Mouse (Mus musculus) CH12.LX (cell line): Measurements from ENCODE around the gene Arhgef40. TPM values are rescaled to one million over a fixed set of nuclear protein-coding genes. Genes with fewer than 3 reads are reported as not detected.
A peak's percentile ranks its signal among the peaks of the same experiment; 100 is the strongest.

Experiments used
- DNase-seq: peaks from one replicate; pipeline ENCODE4 v3.0.0-alpha.2; 2013; ENCODE audit errors: extremely low read depth
- H3K27ac ChIP-seq: 2 replicates; pipeline ENCODE4 v1.5.1; 2012; ENCODE audit warnings: low read depth, mild to moderate bottlenecking, control low read depth, moderate library complexity; ENCODE audit not compliant: insufficient read depth
- H3K27me3 ChIP-seq: replicated peaks from 2 replicates; pipeline ENCODE3; 2012; ENCODE audit warnings: inconsistent platforms
- H3K36me3 ChIP-seq, 2 experiments: replicated peaks in 1 of 2; 2 replicates each; pipeline versions ENCODE3 to v1.6.1; 2012; ENCODE audit warnings: inconsistent platforms in 1 of 2, low read length in 1 of 2, mild to moderate bottlenecking in 1 of 2, mixed read lengths in 1 of 2, moderate library complexity in 1 of 2; ENCODE audit not compliant: control insufficient read depth in 1 of 2, insufficient read depth in 1 of 2
- H3K4me1 ChIP-seq, 2 experiments: 2 replicates each; pipeline ENCODE4 v1.6.1; 2012; ENCODE audit warnings: inconsistent platforms in 1 of 2, moderate library complexity in 1 of 2; ENCODE audit not compliant: insufficient read depth in 2 of 2, control insufficient read depth in 1 of 2
- H3K4me2 ChIP-seq: 2 replicates; pipeline ENCODE4 v1.6.1; 2012; ENCODE audit warnings: low read depth, mild to moderate bottlenecking, control low read depth; ENCODE audit not compliant: poor library complexity, insufficient read depth, severe bottlenecking
- H3K4me3 ChIP-seq, 3 experiments: fragments of 150-350 bp in 1 of 3; sonication (generic) in 1 of 3; replicated peaks in 1 of 3; 2 replicates each; pipeline versions ENCODE3 to v1.5.1; 2011 to 2012; ENCODE audit warnings: low read depth in 2 of 3, low read length in 2 of 3, mild to moderate bottlenecking in 2 of 3, moderate library complexity in 2 of 3, control low read depth in 1 of 3, improper control_type of control experiment in 1 of 3, inconsistent platforms in 1 of 3, mixed read lengths in 1 of 3; ENCODE audit not compliant: poor library complexity in 1 of 3
- H3K79me2 ChIP-seq: replicated peaks from 2 replicates; pipeline ENCODE4 v1.6.1; 2012; ENCODE audit warnings: mild to moderate bottlenecking, moderate library complexity; ENCODE audit not compliant: control insufficient read depth, poor library complexity, insufficient read depth, severe bottlenecking; ENCODE audit errors: extremely low read depth
- H3K9ac ChIP-seq: 2 replicates; pipeline ENCODE4 v1.6.1; 2012; ENCODE audit warnings: low read depth, mild to moderate bottlenecking, control low read depth, moderate library complexity; ENCODE audit not compliant: insufficient read depth
- H3K9me3 ChIP-seq: replicated peaks from 2 replicates; pipeline ENCODE3; 2012; ENCODE audit warnings: low read length, inconsistent platforms, mixed read lengths
- BHLHE40 ChIP-seq: IDR thresholded peaks from 2 replicates; pipeline ENCODE4 v1.6.1; 2011; ENCODE audit warnings: mild to moderate bottlenecking, low read depth, low read length, improper control_type of control experiment
- CTCF ChIP-seq, 2 experiments: IDR thresholded peaks in 1 of 2; conservative IDR thresholded peaks in 1 of 2; 2 replicates each; pipeline ENCODE4 v1.5.1; 2011 to 2012; ENCODE audit warnings: low read depth in 2 of 2, low read length in 2 of 2, improper control_type of control experiment in 1 of 2, inconsistent platforms in 1 of 2, mild to moderate bottlenecking in 1 of 2, moderate library complexity in 1 of 2
- E2F4 ChIP-seq: IDR thresholded peaks from 2 replicates; pipeline ENCODE4 v1.6.1; 2011; ENCODE audit warnings: low read depth, low read length, improper control_type of control experiment; ENCODE audit not compliant: insufficient replicate concordance
- ELF1 ChIP-seq: IDR thresholded peaks from 2 replicates; pipeline ENCODE4 v1.6.1; 2014; ENCODE audit warnings: low read depth, mild to moderate bottlenecking, inconsistent platforms, low read length, improper control_type of control experiment
- ETS1 ChIP-seq: conservative IDR thresholded peaks from 2 replicates; pipeline ENCODE4 v1.6.1; 2012; ENCODE audit warnings: low read depth, mild to moderate bottlenecking, inconsistent platforms, low read length, improper control_type of control experiment, moderate library complexity
- GABPA ChIP-seq: IDR thresholded peaks from 2 replicates; pipeline ENCODE4 v1.6.1; 2012; ENCODE audit warnings: low read depth, low read length, improper control_type of control experiment, inconsistent platforms; ENCODE audit not compliant: insufficient replicate concordance
- JUN ChIP-seq: IDR thresholded peaks from 2 replicates; pipeline ENCODE4 v1.6.1; 2011; ENCODE audit warnings: low read depth, mild to moderate bottlenecking, low read length, improper control_type of control experiment, moderate library complexity; ENCODE audit not compliant: insufficient read depth
- JUND ChIP-seq: conservative IDR thresholded peaks from 2 replicates; pipeline ENCODE4 v1.6.1; 2011; ENCODE audit warnings: low read depth, low read length, improper control_type of control experiment
- KAT2A ChIP-seq: IDR thresholded peaks from 2 replicates; pipeline ENCODE4 v1.6.1; 2012; ENCODE audit warnings: low read length, improper control_type of control experiment, inconsistent platforms; ENCODE audit not compliant: insufficient replicate concordance
- MAFK ChIP-seq: IDR thresholded peaks from 2 replicates; pipeline ENCODE4 v1.6.1; 2011; ENCODE audit warnings: low read length, improper control_type of control experiment; ENCODE audit not compliant: insufficient replicate concordance
- MAZ ChIP-seq: IDR thresholded peaks from 2 replicates; pipeline ENCODE4 v1.6.1; 2012; ENCODE audit warnings: low read depth, mild to moderate bottlenecking, inconsistent platforms, low read length, improper control_type of control experiment, moderate library complexity
- MEF2A ChIP-seq: IDR thresholded peaks from 2 replicates; pipeline ENCODE4 v1.6.1; 2014; ENCODE audit warnings: low read depth, mild to moderate bottlenecking, inconsistent platforms, low read length, improper control_type of control experiment, borderline replicate concordance
- MXI1 ChIP-seq: IDR thresholded peaks from 2 replicates; pipeline ENCODE4 v1.6.1; 2011; ENCODE audit warnings: mild to moderate bottlenecking, low read depth, low read length, improper control_type of control experiment
- NELFE ChIP-seq: IDR thresholded peaks from 2 replicates; pipeline ENCODE4 v1.6.1; 2011; ENCODE audit warnings: low read depth, low read length, improper control_type of control experiment
- PAX5 ChIP-seq: IDR thresholded peaks from 2 replicates; pipeline ENCODE4 v1.6.1; 2012; ENCODE audit warnings: low read length, inconsistent platforms, mixed read lengths
- POLR2A ChIP-seq: IDR thresholded peaks from 2 replicates; pipeline ENCODE4 v1.6.1; 2011; ENCODE audit warnings: low read depth, mild to moderate bottlenecking, improper control_type of control experiment, low read length
- POLR2AphosphoS2 ChIP-seq: IDR thresholded peaks from 2 replicates; pipeline ENCODE4 v1.6.1; 2011; ENCODE audit warnings: low read depth, low read length, improper control_type of control experiment
- RAD21 ChIP-seq: IDR thresholded peaks from 2 replicates; pipeline ENCODE4 v1.6.1; 2011; ENCODE audit warnings: low read depth, mild to moderate bottlenecking, low read length, improper control_type of control experiment, moderate library complexity
- TBP ChIP-seq: conservative IDR thresholded peaks from 2 replicates; pipeline ENCODE4 v1.6.1; 2011; ENCODE audit warnings: low read depth, low read length, improper control_type of control experiment
- TCF12 ChIP-seq: IDR thresholded peaks from 2 replicates; pipeline ENCODE4 v1.6.1; 2014; ENCODE audit warnings: low read depth, mild to moderate bottlenecking, inconsistent platforms, low read length, improper control_type of control experiment
- UBTF ChIP-seq: IDR thresholded peaks from 2 replicates; pipeline ENCODE4 v1.6.1; 2012; ENCODE audit warnings: low read depth, mild to moderate bottlenecking, inconsistent platforms, low read length, improper control_type of control experiment, moderate library complexity
- USF2 ChIP-seq: conservative IDR thresholded peaks from 2 replicates; pipeline ENCODE4 v1.6.1; 2011; ENCODE audit warnings: low read depth, low read length, improper control_type of control experiment
- ZNF384 ChIP-seq: IDR thresholded peaks from 2 replicates; pipeline ENCODE4 v1.6.1; 2012; ENCODE audit warnings: low read depth, low read length, improper control_type of control experiment, inconsistent platforms
- dilution Hi-C: fragments of 300-500 bp; cut with MboI; formaldehyde crosslinking; loops from 2 replicates; pipeline ENCODE4 v1.14.3; 2020; ENCODE audit warnings: low sequenced_read_pairs; ENCODE audit not compliant: extremely low pct_unique_long_range_greater_than_20kb, extremely low pct_ligation_motif_present
- in situ Hi-C: fragments of 300-500 bp; cut with MboI; formaldehyde crosslinking; loops from 3 replicates; pipeline ENCODE4 v1.14.3; 2019; ENCODE audit warnings: low sequenced_read_pairs, low pct_ligation_motif_present, low pct_unique_long_range_greater_than_20kb, mixed read lengths
- polyA plus RNA-seq: library from polyadenylated mRNA; unstranded; fragments of >175 nt; gene quantifications from 2 replicates; pipeline ENCODE4 v1.2.1, GENCODE M21; 2012; ENCODE audit warnings: low read depth; ENCODE audit not compliant: insufficient read length
- total RNA-seq, 2 experiments: library from RNA; depleted of rRNA; stranded (reverse); fragments of 300-350 nt in 1 of 2; fragments of >200 nt in 1 of 2; gene quantifications; 2 replicates each; pipeline ENCODE4 v1.2.3; 2012 to 2014

The Arhgef40 gene
- total and polyA plus RNA-seq, 3 experiments, result 0.62 to 3.8 (median 1.1) TPM

- no peak for TF ChIP-seq POLR2A
- TF ChIP-seq JUN, result no peak
- TF ChIP-seq CTCF (conservative IDR thresholded peaks at IDR 0.05 in 1 of 2, IDR thresholded peaks at IDR 0.05 in 1 of 2; ENCODE audit: low read depth in 2 of 2, low read length in 2 of 2), result peak in 1 of 2 experiments; percentile 35; a peak in 1 of 4 replicates
- TF ChIP-seq, all 38 proteins: peak for 1
- H3K9ac ChIP-seq, result no peak overlapping the region
- no peak overlapping the region for H3K27ac ChIP-seq
- in situ Hi-C loops (no loop called here), dilution Hi-C loops (no loop called here)
- H3K4me2 ChIP-seq, result no peak overlapping the region
- H3K9me3 ChIP-seq, result no peaks in the 10 kb centered on the region
- peaks cover 21 to 59% of the 10 kb centered on the region in 2 experiments for H3K36me3 ChIP-seq
- H3K27me3 ChIP-seq, result no peaks in the 10 kb centered on the region
- no peak for DNase-seq
- H3K4me3 ChIP-seq, result no peak overlapping the region
- peaks cover 6 to 25% of the 10 kb centered on the region in 2 experiments for H3K4me1 ChIP-seq
- H3K79me2 ChIP-seq, result no peaks in the 10 kb centered on the region
Observed at GRCm38 (mm10) chr14:52006241-52006640, 21.7 kb downstream of the Arhgef40 start.

- TF ChIP-seq BHLHE40, result no peak
- TF ChIP-seq, all 38 proteins: peak for 0
- dilution Hi-C loops, result no loop called here
- Histone ChIP-seq H3K36me3 (peaks cover 21 to 59% of the 10 kb centered on the region in 2 experiments), H3K4me1 (peaks cover 6 to 25% of the 10 kb centered on the region in 2 experiments), H3K27me3 (no peaks in the 10 kb centered on the region), H3K79me2 (no peaks in the 10 kb centered on the region), H3K9me3 (no peaks in the 10 kb centered on the region), H3K4me3 (no peak overlapping the region), H3K27ac (no peak overlapping the region), H3K9ac (no peak overlapping the region), H3K4me2 (no peak overlapping the region)
- no peak for DNase-seq
- in situ Hi-C loops, result no loop called here
Observed at GRCm38 (mm10) chr14:52006771-52007170, 22.3 kb downstream of the Arhgef40 start.

GRCm38 (mm10) chr14:52008321-52009203 lies 24.0 kb downstream of the Arhgef40 start:
- Histone ChIP-seq H3K4me2 (no peak overlapping the region), H3K4me3 (no peak overlapping the region), H3K9ac (no peak overlapping the region), H3K36me3 (peaks cover 21 to 51% of the 10 kb centered on the region in 2 experiments), H3K4me1 (peaks cover 6 to 37% of the 10 kb centered on the region in 2 experiments), H3K9me3 (no peaks in the 10 kb centered on the region), H3K79me2 (no peaks in the 10 kb centered on the region), H3K27ac (no peak overlapping the region), H3K27me3 (no peaks in the 10 kb centered on the region)
- in situ Hi-C loops (no loop called here), dilution Hi-C loops (no loop called here)
- DNase-seq, result peak; percentile 87
- TF ChIP-seq ETS1 (no peak), MXI1 (no peak), RAD21 (peak; percentile 88), UBTF (0 out of 2 replicates have a peak, but pooled peaks have one; percentile 63), TBP (no peak), MEF2A (peak; percentile 73), USF2 (no peak), NELFE (peak; percentile 89; the same call in 1 of the 2 replicates), E2F4 (no peak), MAZ (peak; percentile 69; the same call in 1 of the 2 replicates), POLR2AphosphoS2 (no peak), ELF1 (peak; percentile 55; the same call in 1 of the 2 replicates), MAFK (0 out of 2 replicates have a peak, but pooled peaks have one; percentile 14), KAT2A (0 out of 2 replicates have a peak, but pooled peaks have one; percentile 36), GABPA (no peak), ZNF384 (peak; percentile 46; the same call in 1 of the 2 replicates), TCF12 (peak; percentile 66), JUND (no peak), PAX5 (no peak), CTCF (conservative IDR thresholded peaks at IDR 0.05 in 1 of 2, IDR thresholded peaks at IDR 0.05 in 1 of 2; ENCODE audit: low read depth in 2 of 2, low read length in 2 of 2) (peak; percentile 75 to 100)
